Mouse (Mus musculus) heart, embryonic 13.5 days (tissue): ENCODE results near the gene Gm4498. TPM values are rescaled to one million over a fixed set of nuclear protein-coding genes. Genes with fewer than 3 reads are reported as not detected.
"Not testable (repeated sequence)": the region's sequence is repeated elsewhere in the genome, so short reads cannot be mapped to it uniquely, and the experiment has no call there.

Experiments used
- ATAC-seq: fragments of 200-750 bp; cut with Nextera tagmentation; 2 replicates; pipeline ENCODE4 v1.8.0; 2017; ENCODE audit warnings: moderate TSS enrichment; ENCODE audit not compliant: insufficient number of reproducible peaks, low FRiP score, low TSS enrichment; ENCODE audit errors: extremely low read depth
- H3K27ac ChIP-seq: fragments of 300-500 bp; sonication (generic); replicated peaks from 2 replicates; pipeline ENCODE4 v1.5.1; 2015; ENCODE audit warnings: moderate library complexity, mild to moderate bottlenecking, inconsistent platforms
- H3K27me3 ChIP-seq: fragments of 300-500 bp; sonication (generic); replicated peaks from 2 replicates; pipeline ENCODE4 v1.6.1; 2015; ENCODE audit warnings: mild to moderate bottlenecking, inconsistent platforms
- H3K36me3 ChIP-seq: fragments of 300-500 bp; sonication (generic); 2 replicates; pipeline ENCODE4 v1.6.1; 2015; ENCODE audit warnings: mild to moderate bottlenecking, inconsistent platforms
- H3K4me1 ChIP-seq: fragments of 300-500 bp; sonication (generic); 2 replicates; pipeline ENCODE4 v1.6.1; 2015; ENCODE audit warnings: inconsistent platforms
- H3K4me2 ChIP-seq: fragments of 300-500 bp; sonication (generic); 2 replicates; pipeline ENCODE4 v1.6.1; 2015; ENCODE audit warnings: inconsistent platforms, mild to moderate bottlenecking, moderate library complexity
- H3K4me3 ChIP-seq: fragments of 300-500 bp; sonication (generic); 2 replicates; pipeline ENCODE4 v1.5.1; 2015; ENCODE audit warnings: moderate library complexity, mild to moderate bottlenecking, inconsistent platforms
- H3K9ac ChIP-seq: fragments of 300-500 bp; sonication (generic); 2 replicates; pipeline ENCODE4 v1.6.1; 2015; ENCODE audit warnings: inconsistent platforms, mild to moderate bottlenecking, moderate library complexity
- H3K9me3 ChIP-seq: fragments of 300-500 bp; sonication (generic); 2 replicates; pipeline ENCODE4 v1.6.1; 2016; ENCODE audit warnings: inconsistent platforms
- WGBS: fragments of 180-500 bp; shearing (Covaris S2); methylation state at CpG from one replicate; pipeline ENCODE4 v1.1.7; 2015; ENCODE audit warnings: mixed read lengths; 5-methylcytosine and 5-hydroxymethylcytosine counted together
- polyA plus RNA-seq: library from polyadenylated mRNA; unstranded; fragments of >200 nt; fragmentation: Nextera tagmentation; extraction: Ambion mirVana; gene quantifications from 2 replicates; pipeline ENCODE4 v1.2.1, GENCODE M21; 2015

The Gm4498 gene
- not detected in 2 replicates for polyA plus RNA-seq

- not testable (repeated sequence) for H3K36me3 ChIP-seq, H3K4me1 ChIP-seq, H3K9me3 ChIP-seq, H3K9ac ChIP-seq, H3K4me2 ChIP-seq, H3K27me3 ChIP-seq, H3K4me3 ChIP-seq, H3K27ac ChIP-seq, ATAC-seq
- no CpG with 5 or more reads among the region's 2 CpGs for WGBS
These were observed at the start of gene Gm4498 for GRCm38 (mm10) chr7:20233728-20234127. Gene Gm4498 (minus strand): TSS chr7:20233828.

GRCm38 (mm10) chr7:20262734-20263133, 29.1 kb upstream of the Gm4498 start, which contains the start of gene Gm5890:
Gene Gm5890 (minus strand): TSS chr7:20262834.
- not testable (repeated sequence) for H3K4me3 ChIP-seq, H3K27ac ChIP-seq, H3K4me1 ChIP-seq, H3K9me3 ChIP-seq, H3K27me3 ChIP-seq, H3K9ac ChIP-seq, H3K4me2 ChIP-seq, ATAC-seq, H3K36me3 ChIP-seq
- WGBS: no CpG with 5 or more reads among the region's 3 CpGs

GRCm38 (mm10) chr7:20205507-20205906, 28.1 kb downstream of the Gm4498 start, which contains the start of gene Gm6164:
Gene Gm6164 (minus strand): TSS chr7:20205607.
- not testable (repeated sequence) for H3K4me2 ChIP-seq, ATAC-seq, H3K27ac ChIP-seq, H3K9me3 ChIP-seq, H3K4me1 ChIP-seq, H3K9ac ChIP-seq, H3K27me3 ChIP-seq, H3K36me3 ChIP-seq, H3K4me3 ChIP-seq
- WGBS: no CpG with 5 or more reads among the region's 2 CpGs

GRCm38 (mm10) chr7:20193410-20193809, 40.2 kb downstream of the Gm4498 start, which contains the start of gene Vmn1r95:
Gene Vmn1r95 (plus strand): TSS chr7:20193710.
- not testable (repeated sequence) for H3K27ac ChIP-seq, H3K9me3 ChIP-seq, H3K36me3 ChIP-seq, H3K4me1 ChIP-seq, H3K4me2 ChIP-seq, H3K4me3 ChIP-seq, ATAC-seq, H3K9ac ChIP-seq, H3K27me3 ChIP-seq
- no CpG with 5 or more reads among the region's 3 CpGs for WGBS

Other genes starting within 250 kb of the Gm4498 start
- not detected in 2 replicates for gene Nlrp9b, start 242.4 kb downstream of the Gm4498 start, polyA plus RNA-seq
- gene Vmn1r91, start 134.1 kb downstream of the Gm4498 start, polyA plus RNA-seq: not detected in 2 replicates
- gene Gm16442, start 111.2 kb downstream of the Gm4498 start, polyA plus RNA-seq: not detected in 2 replicates
- not detected in 2 replicates for gene Vmn1r93, start 94.7 kb downstream of the Gm4498 start, polyA plus RNA-seq
- gene Vmn1r94, start 65.5 kb downstream of the Gm4498 start, polyA plus RNA-seq: not detected in 2 replicates
- gene Vmn1r95, start 40.1 kb downstream of the Gm4498 start, polyA plus RNA-seq: not detected in 2 replicates
- not detected in 2 replicates for gene Gm6164, start 28.2 kb downstream of the Gm4498 start, polyA plus RNA-seq
- not detected in 2 replicates for gene Gm5890, start 29.0 kb upstream of the Gm4498 start, polyA plus RNA-seq
- not detected in 2 replicates for gene Gm4133, start 100.2 kb upstream of the Gm4498 start, polyA plus RNA-seq
- not detected in 2 replicates for gene Gm5728, start 141.6 kb upstream of the Gm4498 start, polyA plus RNA-seq
- not detected in 2 replicates for gene Vmn1r100, start 184.1 kb upstream of the Gm4498 start, polyA plus RNA-seq
- not detected in 2 replicates for gene Vmn1r101, start 208.8 kb upstream of the Gm4498 start, polyA plus RNA-seq
- not detected in 2 replicates for gene Gm10670, start 241.1 kb upstream of the Gm4498 start, polyA plus RNA-seq